Mouse (Mus musculus): ENCODE measurements at regions not wholly inside any gene's neighbourhood (a gene's known extent, or its start where the extent isn't known, plus 50 kb on each side); places are given as distances from the start of the nearest gene placed in this dataset.
A peak's percentile ranks its signal among the peaks of the same experiment; 100 is the strongest.

DNA sequence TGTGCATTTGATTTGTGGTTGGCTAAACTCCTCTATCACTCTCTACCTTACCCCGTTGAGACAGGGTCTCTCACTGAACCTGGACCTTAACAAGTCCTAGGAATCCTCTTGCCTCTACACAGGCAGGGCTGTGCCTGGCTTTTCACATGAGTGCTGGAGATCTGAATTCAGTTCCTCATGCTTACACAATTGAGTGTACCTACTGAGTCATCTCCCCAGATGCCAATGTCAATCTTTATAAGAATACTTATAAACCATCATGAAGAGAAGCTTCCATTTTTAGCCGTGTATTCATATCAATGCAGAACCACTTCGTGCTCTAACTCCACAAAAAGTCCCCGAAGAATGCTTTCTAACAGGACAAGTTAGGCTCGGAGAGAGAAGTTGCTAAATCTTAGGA is 83.1 kb upstream of the Zc3h12c start:
- no peak for ATAC-seq (replicated peaks; ENCODE audit: poor library complexity, severe bottlenecking)

GRCm38 (mm10) chr9:52246712-52247111 is 78.3 kb upstream of the Zc3h12c start:
- ATAC-seq (replicated peaks; ENCODE audit: poor library complexity, severe bottlenecking) = no peak; the same call in 1 of the 2 replicates

DNA sequence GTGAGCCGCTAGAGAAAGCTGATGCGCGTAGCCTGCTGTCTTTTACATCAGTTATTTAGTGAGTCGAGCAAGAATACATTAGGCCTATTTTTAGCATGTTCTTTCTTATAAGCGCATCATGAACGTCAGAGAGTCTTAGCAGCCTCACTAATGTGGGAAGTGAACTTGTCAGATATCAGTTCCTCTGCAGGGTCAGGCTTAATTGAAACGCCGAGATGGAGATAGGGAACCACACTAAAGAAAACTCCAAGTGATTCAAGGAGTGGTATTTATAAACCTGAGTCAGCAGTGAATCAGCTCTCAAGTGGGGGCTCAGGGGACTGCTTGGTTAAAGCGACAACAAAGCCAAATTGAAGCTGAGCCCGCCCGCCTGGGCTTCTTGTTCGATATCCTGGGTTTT is 75.7 kb upstream of the Zc3h12c start:
- peak; percentile 63 for ATAC-seq (replicated peaks; ENCODE audit: poor library complexity, severe bottlenecking)

GRCm38 (mm10) chr9:52243032-52243431 is 74.7 kb upstream of the Zc3h12c start:
- ATAC-seq (replicated peaks; ENCODE audit: poor library complexity, severe bottlenecking) = peak; percentile 78

- ATAC-seq (replicated peaks; ENCODE audit: poor library complexity, severe bottlenecking) = no peak
These were observed 73.2 kb upstream of the Zc3h12c start for GRCm38 (mm10) chr9:52241577-52241976.

- no peak for ATAC-seq (replicated peaks; ENCODE audit: poor library complexity, severe bottlenecking)
These were observed 72.4 kb upstream of the Zc3h12c start for GRCm38 (mm10) chr9:52240585-52241320.

DNA sequence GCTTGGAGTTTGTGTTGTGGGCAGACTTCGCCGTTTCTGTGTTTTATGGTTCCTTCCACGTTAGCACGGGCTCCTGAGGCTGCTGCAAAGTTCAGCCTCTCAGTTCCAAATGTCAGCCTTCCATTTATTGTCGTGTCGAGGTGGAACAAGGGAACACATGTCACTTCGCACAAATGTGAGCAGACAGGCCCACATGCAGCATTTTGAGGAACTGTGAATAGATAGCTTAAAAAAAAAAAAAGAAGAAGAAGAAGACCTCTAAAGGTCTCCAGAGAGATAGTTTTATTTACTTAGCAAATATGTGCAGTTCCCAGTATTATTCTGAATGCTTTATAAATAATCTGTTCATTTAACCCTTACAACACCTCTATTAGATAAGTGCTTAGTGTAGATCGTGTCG is 66.4 kb upstream of the Zc3h12c start:
- ATAC-seq (replicated peaks; ENCODE audit: poor library complexity, severe bottlenecking) = peak; percentile 68

GRCm38 (mm10) chr9:52229589-52229988 is 61.2 kb upstream of the Zc3h12c start:
- peak; percentile 99 for ATAC-seq (replicated peaks; ENCODE audit: poor library complexity, severe bottlenecking)

- no peak for ATAC-seq (replicated peaks; ENCODE audit: poor library complexity, severe bottlenecking)
These were observed 57.3 kb upstream of the Zc3h12c start for GRCm38 (mm10) chr9:52225646-52226045.

- ATAC-seq (replicated peaks; ENCODE audit: poor library complexity, severe bottlenecking) = no peak
These were observed 55.2 kb upstream of the Zc3h12c start for GRCm38 (mm10) chr9:52223509-52224113.

All from granulocyte monocyte progenitor cell, adult 5-6 weeks (primary cell).